ENCODE assay signal across 17 mouse cellular contexts in genomic region chr5:92205706-92206105, GRCm38 (mm10). TPM values are rescaled to one million over a fixed set of nuclear protein-coding genes. Genes with fewer than 3 reads are reported as not detected.
DNase-seq lines count a peak whose midpoint lies in the region; ATAC-seq and TF ChIP-seq lines count a peak whose summit lies in the region.
"Had no signal": no experiment of that assay in that cellular context is flagged by ENCODE, and none has a peak within 500 bp of the region (broad histone marks: within the 10 kb centered on the region; RNA-seq: fewer than 3 reads in every experiment).

No protein-coding gene starts in this region.

- peak; percentile 33 to 49 for DNase-seq in heart, adult 18-20 months
- DNase-seq in heart, postnatal 25 days (ENCODE audit: low spot score) = no peak
- DNase-seq in adrenal gland, postnatal 36 days = peak; percentile 14 to 40
- peak; percentile 44 for DNase-seq in kidney, postnatal 0 days (ENCODE audit: low spot score)
- no peak for DNase-seq in spleen, adult 12 weeks (ENCODE audit: low spot score)
- DNase-seq in thymus, postnatal 14 days = no peak
- DNase-seq: cerebellum, adult 18-20 months; forebrain, postnatal 0 days; retina, postnatal 1 day had no signal

- no peaks in the 10 kb centered on the region for H3K9me3 ChIP-seq in kidney, postnatal 0 days (replicated peaks; ENCODE audit: low read length)
- H3K9me3 ChIP-seq in hindbrain, embryonic 12.5 days (replicated peaks) = no peaks in the 10 kb centered on the region
- H3K9me3 ChIP-seq: embryonic facial prominence, embryonic 12.5 days; limb, embryonic 10.5 days; stomach, embryonic 15.5 days had no signal

- peak overlapping the region; percentile 77 for H3K27ac ChIP-seq in kidney, postnatal 0 days
- H3K27ac ChIP-seq in hindbrain, embryonic 12.5 days = no peak overlapping the region
- H3K27ac ChIP-seq: embryonic facial prominence, embryonic 12.5 days; limb, embryonic 10.5 days; stomach, embryonic 15.5 days had no signal

- no peak for TF ChIP-seq CTCF in C2C12 (IDR thresholded peaks at IDR 0.05; ENCODE audit: control insufficient read depth, insufficient read depth, insufficient read length)
- TF ChIP-seq CTCF in kidney, postnatal 0 days (IDR thresholded peaks at IDR 0.05; ENCODE audit: low read depth) = no peak

- no peak overlapping the region for H3K4me3 ChIP-seq in C2C12 (ENCODE audit: insufficient read depth, poor library complexity, severe bottlenecking)
- H3K4me3 ChIP-seq in kidney, postnatal 0 days (replicated peaks; ENCODE audit: low read depth, low read length) = no peak overlapping the region
- no peak overlapping the region for H3K4me3 ChIP-seq in hindbrain, embryonic 12.5 days
- H3K4me3 ChIP-seq: embryonic facial prominence, embryonic 12.5 days; limb, embryonic 10.5 days; stomach, embryonic 15.5 days had no signal

- H3K79me3 ChIP-seq in C2C12 (ENCODE audit: low read depth) = no peaks in the 10 kb centered on the region

- 64% methylated on average over 5 of the region's 5 CpGs for WGBS in kidney, postnatal 0 days
- 90% methylated on average over 5 of the region's 5 CpGs for WGBS in hindbrain, embryonic 12.5 days

- ATAC-seq in kidney, postnatal 0 days (replicated peaks; ENCODE audit: low FRiP score, low read depth) = no peak
- ATAC-seq in hindbrain, embryonic 12.5 days (ENCODE audit: low FRiP score) = no peak
- ATAC-seq: forebrain, postnatal 0 days had no signal

- H3K27me3 ChIP-seq in C2C12 (ENCODE audit: control insufficient read depth, insufficient read depth, insufficient read length) = no peaks in the 10 kb centered on the region
- no peaks in the 10 kb centered on the region for H3K27me3 ChIP-seq in kidney, postnatal 0 days (ENCODE audit: insufficient read depth, low read length)
- no peaks in the 10 kb centered on the region for H3K27me3 ChIP-seq in hindbrain, embryonic 12.5 days
- H3K27me3 ChIP-seq: embryonic facial prominence, embryonic 12.5 days; stomach, embryonic 15.5 days had no signal

- no peaks in the 10 kb centered on the region; the same call in 1 of the 2 replicates for H3K4me1 ChIP-seq in kidney, postnatal 0 days (replicated peaks; ENCODE audit: insufficient read depth, low read length)
- H3K4me1 ChIP-seq in hindbrain, embryonic 12.5 days = no peaks in the 10 kb centered on the region
- H3K4me1 ChIP-seq: embryonic facial prominence, embryonic 12.5 days; limb, embryonic 10.5 days; stomach, embryonic 15.5 days had no signal

- no peak overlapping the region for H3K9ac ChIP-seq in kidney, postnatal 0 days (ENCODE audit: low read depth, low read length)
- no peak overlapping the region for H3K9ac ChIP-seq in hindbrain, embryonic 12.5 days
- H3K9ac ChIP-seq: embryonic facial prominence, embryonic 12.5 days; forebrain, postnatal 0 days; stomach, embryonic 15.5 days had no signal

- peaks cover 31% of the 10 kb centered on the region for H3K36me3 ChIP-seq in C2C12 (ENCODE audit: control insufficient read depth, insufficient read depth)
- peaks cover 20% of the 10 kb centered on the region for H3K36me3 ChIP-seq in kidney, postnatal 0 days (ENCODE audit: insufficient read depth, low read length)
- peaks cover 41% of the 10 kb centered on the region for H3K36me3 ChIP-seq in hindbrain, embryonic 12.5 days

- H3K4me2 ChIP-seq in kidney, postnatal 0 days (ENCODE audit: low read length) = no peak overlapping the region; the same call in 1 of the 2 replicates
- H3K4me2 ChIP-seq in hindbrain, embryonic 12.5 days (replicated peaks) = no peak overlapping the region
- H3K4me2 ChIP-seq: embryonic facial prominence, embryonic 12.5 days; stomach, embryonic 15.5 days had no signal

- intact Hi-C loops in heart, postnatal 25 days (cut with DNase I) = no loop called here

- H3K79me2 ChIP-seq in C2C12 (ENCODE audit: control insufficient read depth, insufficient read depth) = no peaks in the 10 kb centered on the region

- no peak overlapping the region for H3ac ChIP-seq in C2C12 (ENCODE audit: control insufficient read depth, insufficient read length, low read depth)

TF ChIP-seq in C2C12, 6 proteins besides CTCF, POLR2A, EP300 and RAD21:
- TF ChIP-seq MYOG (IDR thresholded peaks at IDR 0.05; ENCODE audit: control insufficient read depth, extremely low read depth, insufficient read length) (no peak), MYOD1 (IDR thresholded peaks at IDR 0.05; ENCODE audit: control insufficient read depth, insufficient read length, low read depth) (no peak), FOSL1 (IDR thresholded peaks at IDR 0.05; ENCODE audit: insufficient read depth, low read length, poor library complexity, severe bottlenecking) (peak; percentile 2), USF1 (IDR thresholded peaks at IDR 0.05; ENCODE audit: low read depth) (no peak), CEBPB (IDR thresholded peaks at IDR 0.05; ENCODE audit: low read depth) (no peak), MAX (IDR thresholded peaks at IDR 0.05) (peak; percentile 22)

RNA-seq across cellular contexts. Expression of gene U90926, which starts 9.5 kb away (rescaled TPM):
- total RNA-seq in heart, adult 18-20 months (2021) = not detected
- not detected for total RNA-seq in heart, postnatal 25 days (2021)
- 0.83 TPM for polyA plus RNA-seq in C2C12 (2012; fragmentation: generic; extraction: Trizol)
- total RNA-seq in adrenal gland, postnatal 36 days (2021) = not detected
- polyA plus RNA-seq in kidney, postnatal 0 days (2015; fragmentation: Nextera tagmentation; extraction: Ambion mirVana) = not detected in 2 replicates
- polyA plus RNA-seq in hindbrain, embryonic 12.5 days (2016; fragmentation: Nextera tagmentation; extraction: Ambion mirVana) = not detected in 2 replicates
- total RNA-seq: forebrain, postnatal 0 days; layer of hippocampus, adult 18-20 months; megakaryocyte, adult 5-6 weeks had no signal
- polyA plus RNA-seq: embryonic facial prominence, embryonic 12.5 days; forebrain, postnatal 0 days; heart, embryonic 16.5 days; limb, embryonic 10.5 days; stomach, embryonic 15.5 days had no signal

RNA-seq across cellular contexts. Expression of gene Ppef2, which starts 50.4 kb away (rescaled TPM):
- not detected for total RNA-seq in heart, adult 18-20 months (2021)
- total RNA-seq in heart, postnatal 25 days (2021) = under 1 TPM in 1 of 2 experiments, not detected in 1; 0.16 TPM
- polyA plus RNA-seq in C2C12 (2012; fragmentation: generic; extraction: Trizol) = not detected
- not detected for total RNA-seq in adrenal gland, postnatal 36 days (2021)
- polyA plus RNA-seq in kidney, postnatal 0 days (2015; fragmentation: Nextera tagmentation; extraction: Ambion mirVana) = 0.07 and 0.20 TPM in 2 replicates
- polyA plus RNA-seq in hindbrain, embryonic 12.5 days (2016; fragmentation: Nextera tagmentation; extraction: Ambion mirVana) = 0.36 and 0.53 TPM in 2 replicates
- polyA plus RNA-seq: heart, embryonic 16.5 days had no signal

Comparison
In these comparisons a context has a peak if more than half of its experiments do, and no peak if none do; other contexts are left out.
1. DNase-seq: peak in heart, adult 18-20 months (2 of 2), adrenal gland, postnatal 36 days (2 of 2) and kidney, postnatal 0 days (single experiment); none in heart, postnatal 25 days (single experiment), spleen, adult 12 weeks (single experiment) and thymus, postnatal 14 days (single experiment).